Mouse (Mus musculus) granulocyte monocyte progenitor cell, adult 5-6 weeks (primary cell): Measurements from ENCODE around the gene Trim80. TPM values are rescaled to one million over a fixed set of nuclear protein-coding genes. Genes with fewer than 3 reads are reported as not detected.
"Not testable (repeated sequence)": the region's sequence is repeated elsewhere in the genome, so short reads cannot be mapped to it uniquely, and the experiment has no call there.

ENCODE experiments used
- ATAC-seq: replicated peaks from 2 replicates; pipeline ENCODE4 v1.8.0; 2016; ENCODE audit warnings: mild to moderate bottlenecking, moderate TSS enrichment, inconsistent platforms; ENCODE audit not compliant: poor library complexity, severe bottlenecking
- total RNA-seq, 2 experiments: library from RNA; stranded (forward) in 1 of 2; stranded (reverse) in 1 of 2; fragments of 200-712, 200-1000 nt in 1 of 2; fragments of >200 nt in 1 of 2; fragmentation: Nextera tagmentation in 1 of 2; gene quantifications; 2 replicates each; pipeline ENCODE4 v1.2.3; 2014 to 2017

Trim80 gene
- total RNA-seq, 2 experiments from 2014 or later: not detected

GRCm38 (mm10) chr11:115427482-115428331, 12.6 kb upstream of the Trim80 start:
- peak; percentile 89 for ATAC-seq

GRCm38 (mm10) chr11:115429307-115429706, 11.0 kb upstream of the Trim80 start:
- no peak for ATAC-seq

DNA sequence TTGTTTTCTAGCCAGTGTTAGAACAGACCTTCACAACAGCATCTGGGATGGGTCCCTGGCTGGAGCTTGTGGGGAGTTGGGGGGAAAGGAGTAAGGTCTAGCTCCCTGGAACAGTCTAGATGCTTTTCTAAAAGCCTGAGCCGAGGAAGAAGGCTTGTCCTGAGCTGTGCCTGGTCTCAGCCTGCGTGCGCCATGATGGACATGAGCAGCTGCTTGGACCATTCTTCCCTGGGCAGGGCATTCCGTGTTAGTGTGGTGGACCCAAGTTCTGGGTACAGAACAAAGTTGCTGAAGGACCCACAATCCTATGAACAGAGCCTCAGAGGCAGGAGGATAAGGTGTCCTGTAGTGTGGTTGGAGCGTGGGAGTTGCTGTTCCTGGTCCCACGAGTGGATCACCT, 9.8 kb upstream of the Trim80 start:
- no peak for ATAC-seq

DNA sequence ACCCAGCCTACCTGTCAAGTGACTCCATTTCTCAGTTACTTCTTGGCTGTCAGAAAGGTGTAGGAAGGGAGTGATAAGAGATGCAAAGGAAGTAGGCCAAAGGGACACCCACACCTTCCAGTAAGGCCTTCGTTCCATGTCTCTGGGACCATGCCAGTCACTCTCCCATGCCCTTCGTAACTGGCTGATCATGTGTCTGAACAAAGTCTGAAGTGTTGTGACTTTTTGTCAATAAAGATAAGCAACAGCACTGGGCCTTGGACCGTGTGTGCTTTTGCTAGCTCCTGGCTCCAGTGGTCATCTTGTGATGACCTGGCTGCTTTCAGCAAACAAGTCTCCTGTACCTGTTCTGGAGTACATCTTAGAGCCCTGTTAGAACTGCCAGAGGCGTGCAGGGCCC, 7.5 kb upstream of the Trim80 start:
- ATAC-seq: no peak

- no peak for ATAC-seq
Observed at GRCm38 (mm10) chr11:115433342-115433741, 7.0 kb upstream of the Trim80 start.

- ATAC-seq: no peak; the same call in 1 of the 2 replicates
Observed at GRCm38 (mm10) chr11:115435596-115436337, 4.6 kb upstream of the Trim80 start.

DNA sequence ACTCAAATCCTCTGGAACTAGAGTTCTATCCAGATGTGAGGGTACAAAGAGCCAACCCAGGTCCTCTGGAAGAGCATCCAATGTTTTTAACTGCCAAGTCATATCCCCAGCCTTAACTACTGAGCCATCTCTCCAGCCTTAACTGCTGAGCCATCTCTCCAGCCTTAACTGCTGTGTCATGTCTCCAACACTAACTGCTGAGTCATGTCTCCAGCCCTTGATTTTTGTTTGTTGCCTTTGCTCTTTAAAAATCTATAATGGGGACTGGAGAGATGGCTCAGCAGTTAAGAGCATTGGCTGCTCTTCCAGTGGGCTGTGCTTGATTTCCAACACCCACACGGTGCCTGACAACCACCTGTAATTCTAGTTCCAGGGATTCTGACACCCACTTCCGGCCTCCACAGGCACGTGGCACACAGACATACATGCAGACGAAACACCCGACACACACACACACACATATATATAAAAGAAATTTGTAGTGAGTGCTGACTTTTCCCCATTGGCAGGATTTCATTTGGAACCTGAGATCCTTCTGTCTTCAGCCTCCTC, 2.7 kb upstream of the Trim80 start:
- ATAC-seq: no peak

- ATAC-seq: no peak
Observed at GRCm38 (mm10) chr11:115439326-115439725, 1.0 kb upstream of the Trim80 start.

GRCm38 (mm10) chr11:115441417-115441816, 1.1 kb downstream of the Trim80 start:
- ATAC-seq: no peak

- ATAC-seq: no peak
Observed at GRCm38 (mm10) chr11:115446906-115447305, 6.6 kb downstream of the Trim80 start.

- no peak for ATAC-seq
Observed at GRCm38 (mm10) chr11:115447321-115447885, 7.1 kb downstream of the Trim80 start.

DNA sequence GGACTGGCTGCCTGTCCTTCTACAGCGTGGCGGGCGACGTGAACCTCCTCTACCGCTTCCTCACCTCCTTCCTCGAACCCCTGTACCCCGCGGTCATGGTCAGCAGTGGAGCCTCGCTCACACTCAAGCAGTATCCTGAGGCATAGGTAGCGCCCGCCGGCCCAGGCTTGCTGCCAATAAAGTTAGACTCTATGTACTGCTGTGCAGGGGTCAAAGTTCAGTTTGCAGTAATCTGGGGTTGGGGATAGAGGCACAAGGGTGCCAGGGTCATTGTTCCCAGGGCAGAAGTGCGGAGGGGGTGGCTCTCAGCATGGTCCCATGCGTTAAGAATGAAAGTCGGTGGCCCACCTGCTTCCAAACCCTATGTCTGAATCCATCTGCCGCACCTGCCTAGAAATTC, 7.7 kb downstream of the Trim80 start:
- no peak for ATAC-seq

DNA sequence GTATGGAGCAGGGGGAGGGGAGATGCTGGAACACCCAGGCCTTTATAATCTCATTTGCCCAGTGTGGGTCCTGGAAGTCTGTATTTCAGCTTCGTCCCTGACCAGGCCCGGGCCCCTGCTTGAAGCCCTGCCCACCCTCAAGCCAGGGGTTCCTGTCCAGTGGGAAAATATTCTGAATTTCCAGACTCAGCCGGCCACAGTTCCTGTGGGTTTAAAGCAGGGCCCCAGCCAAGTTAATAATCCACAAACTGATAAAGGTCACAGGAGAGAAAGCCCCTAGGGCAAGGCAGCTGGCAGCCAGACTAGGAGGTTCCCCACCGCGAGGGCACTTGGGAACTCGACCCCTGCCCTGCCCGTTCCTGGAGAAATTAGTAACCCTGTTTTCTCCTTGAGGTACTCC, 8.7 kb downstream of the Trim80 start:
- ATAC-seq: no peak

GRCm38 (mm10) chr11:115450176-115450575, 9.8 kb downstream of the Trim80 start:
- no peak for ATAC-seq

DNA sequence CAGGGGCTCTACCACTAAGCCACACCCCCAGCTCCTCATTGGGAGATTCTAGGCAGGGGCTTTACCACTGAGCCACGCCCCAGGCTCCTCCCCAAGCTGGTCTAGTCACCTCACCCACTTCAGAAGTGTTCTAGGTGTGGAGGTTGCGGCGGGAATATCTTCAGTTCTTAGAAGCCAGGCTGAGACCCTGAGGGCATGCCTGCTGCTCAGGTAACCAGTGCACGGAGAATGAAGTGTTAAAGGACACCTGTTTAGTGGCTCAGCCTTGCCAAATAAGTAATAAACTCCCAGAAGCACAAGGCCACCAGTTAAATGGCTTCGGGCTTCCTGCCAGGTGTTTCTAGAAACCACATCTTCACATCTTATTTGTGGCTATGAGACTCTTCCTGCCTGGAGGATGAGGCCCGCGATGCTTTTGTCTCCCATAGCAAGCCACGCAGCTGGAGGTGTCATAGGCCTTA, 11.5 kb downstream of the Trim80 start:
- ATAC-seq: peak; percentile 12

- ATAC-seq: peak; percentile 22; the same call in 1 of the 2 replicates
Observed at GRCm38 (mm10) chr11:115452281-115452860, 12.0 kb downstream of the Trim80 start.

- no peak for ATAC-seq
Observed at GRCm38 (mm10) chr11:115453306-115453705, 13.0 kb downstream of the Trim80 start.

GRCm38 (mm10) chr11:115454822-115455221, 14.5 kb downstream of the Trim80 start:
- not testable (repeated sequence) for ATAC-seq

GRCm38 (mm10) chr11:115455619-115456018, 15.3 kb downstream of the Trim80 start:
- no peak for ATAC-seq

GRCm38 (mm10) chr11:115456182-115456581, 15.8 kb downstream of the Trim80 start:
- no peak for ATAC-seq
